11 mouse cellular contexts compared by ENCODE assay signal in the genomic region with DNA sequence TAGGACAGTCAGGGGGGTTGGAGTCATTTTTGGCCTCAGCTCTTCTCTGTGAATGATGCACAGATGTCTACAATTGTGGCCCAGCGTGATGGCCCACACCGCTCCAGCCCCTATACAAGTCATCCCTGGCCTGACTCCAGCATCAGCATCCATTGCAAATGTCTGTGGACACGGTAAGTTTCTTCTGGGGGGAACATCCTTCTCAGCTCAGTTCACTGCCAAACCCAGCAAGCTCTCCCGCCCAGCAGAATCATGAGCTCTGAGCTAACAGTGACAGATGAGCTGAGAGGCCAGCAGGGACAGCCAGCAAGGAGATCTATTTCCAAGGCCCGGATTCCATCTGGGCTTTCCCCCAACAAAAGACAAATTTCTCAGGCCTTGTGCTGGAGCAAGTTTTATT.
DNase-seq lines count a peak whose midpoint lies in the region; ATAC-seq and TF ChIP-seq lines count a peak whose summit lies in the region.
"Had no signal": no experiment of that assay in that cellular context is flagged by ENCODE, and none has a peak within 500 bp of the region (broad histone marks: within the 10 kb centered on the region; RNA-seq: fewer than 3 reads in every experiment).

No protein-coding gene starts in this region.

- ATAC-seq in activated CD4-positive, CD25-positive, alpha-beta regulatory T cell, adult 4 months: no peak

- intact Hi-C loops in left cerebral cortex, postnatal 4 days (cut with DNase I): no loop called here
- intact Hi-C loops in gastrocnemius, adult 2 months (cut with DNase I): no loop called here

- H3K4me3 ChIP-seq in gastrocnemius, adult 2 months: no peak overlapping the region
- H3K4me3 ChIP-seq: liver, embryonic 15.5 days; neural tube, embryonic 12.5 days had no signal

- H3K27ac ChIP-seq in gastrocnemius, adult 2 months: no peak overlapping the region
- H3K27ac ChIP-seq: liver, embryonic 15.5 days; neural tube, embryonic 12.5 days had no signal

- DNase-seq in cerebellum, postnatal 4 days (ENCODE audit: low spot score in 2 of 2): peak; percentile 30 to 69
- no peak for DNase-seq in cerebellum, postnatal 36 days
- peak; percentile 92 for DNase-seq in left cerebral cortex, postnatal 4 days
- DNase-seq in left cerebral cortex, adult 18-20 months (ENCODE audit: low spot score in 2 of 2): no peak
- peak; percentile 66 for DNase-seq in gastrocnemius, adult 2 months
- DNase-seq in lung, postnatal 10 days: peak; percentile 84
- DNase-seq in thymus, postnatal 25 days: no peak
- DNase-seq: cerebellum, adult 8-10 months had no signal

- no peak for TF ChIP-seq CTCF in gastrocnemius, adult 2 months (IDR thresholded peaks at IDR 0.05)

Comparison
In these comparisons a context has a peak if more than half of its experiments do, and no peak if none do; other contexts are left out.
1. DNase-seq: peak in cerebellum, postnatal 4 days (2 of 2), left cerebral cortex, postnatal 4 days (single experiment), gastrocnemius, adult 2 months (single experiment) and lung, postnatal 10 days (single experiment); none in cerebellum, postnatal 36 days (0 of 2), left cerebral cortex, adult 18-20 months (0 of 2) and thymus, postnatal 25 days (single experiment).